In genomic region chr5:110109991-110110441, GRCm38 (mm10) we compare ENCODE assay signal across 8 mouse cellular contexts. TPM values are rescaled to one million over a fixed set of nuclear protein-coding genes. Genes with fewer than 3 reads are reported as not detected.
A peak's percentile ranks its signal among the peaks of the same experiment; 100 is the strongest.
DNase-seq lines count a peak whose midpoint lies in the region; ATAC-seq and TF ChIP-seq lines count a peak whose summit lies in the region.

TSS of gene Zfp605 (plus strand) at chr5:110110092.

- H3K9me3 ChIP-seq in ES-E14 (ENCODE audit: control insufficient read depth, insufficient read depth, low read depth, low read length), result no peaks in the 10 kb centered on the region
- no peaks in the 10 kb centered on the region for H3K9me3 ChIP-seq in forebrain, embryonic 15.5 days
- no peaks in the 10 kb centered on the region for H3K9me3 ChIP-seq in liver, postnatal 0 days (ENCODE audit: low read length)
- no peaks in the 10 kb centered on the region for H3K9me3 ChIP-seq in neural tube, embryonic 14.5 days (ENCODE audit: control insufficient read depth, low read length)

- in situ Hi-C loops in ES-E14 (cut with MboI; ENCODE audit: low sequenced_read_pairs in 2 of 2, unreplicated experiment in 2 of 2), result no loop called here

- H3K9ac ChIP-seq in ES-E14 (ENCODE audit: insufficient read depth, low read depth, low read length, poor library complexity, severe bottlenecking), result peak within 1 kb of the TSS; percentile 79
- peak within 1 kb of the TSS; percentile 69 for H3K9ac ChIP-seq in forebrain, embryonic 15.5 days (replicated peaks)
- peak within 1 kb of the TSS; percentile 65 for H3K9ac ChIP-seq in liver, postnatal 0 days (replicated peaks)
- H3K9ac ChIP-seq in neural tube, embryonic 14.5 days (replicated peaks; ENCODE audit: low read depth, low read length), result peak within 1 kb of the TSS; percentile 70

- WGBS in forebrain, embryonic 15.5 days, result 0% methylated on average over 12 of the region's 12 CpGs
- under 1% methylated on average over 12 of the region's 12 CpGs for WGBS in liver, postnatal 0 days (ENCODE audit: insufficient replicate concordance)
- under 1% methylated on average over 12 of the region's 12 CpGs for WGBS in neural tube, embryonic 14.5 days

- peak; percentile 76 for ATAC-seq in forebrain, embryonic 15.5 days (replicated peaks)
- peak; percentile 22 for ATAC-seq in liver, postnatal 0 days
- peak; percentile 65 for ATAC-seq in neural tube, embryonic 14.5 days (ENCODE audit: low read depth)

- peak within 1 kb of the TSS; percentile 67 for H3K27ac ChIP-seq in ES-E14 (ENCODE audit: insufficient read depth, low read depth, low read length, poor library complexity, severe bottlenecking)
- H3K27ac ChIP-seq in forebrain, embryonic 15.5 days (replicated peaks), result peak within 1 kb of the TSS; percentile 98
- peak within 1 kb of the TSS; percentile 46 for H3K27ac ChIP-seq in liver, postnatal 0 days (ENCODE audit: low read depth)
- peak within 1 kb of the TSS; percentile 87 for H3K27ac ChIP-seq in neural tube, embryonic 14.5 days (ENCODE audit: low read depth, low read length)
- peak within 1 kb of the TSS; percentile 69 for H3K27ac ChIP-seq in testis, adult 2 months (ENCODE audit: control insufficient read depth, insufficient read depth, low read depth, low read length)

- no peak for TF ChIP-seq EP300 in liver, postnatal 0 days (IDR thresholded peaks at IDR 0.05; ENCODE audit: low read depth)

- peak within 1 kb of the TSS; percentile 62 for H3K4me2 ChIP-seq in forebrain, embryonic 15.5 days (replicated peaks)
- peak within 1 kb of the TSS; percentile 85 for H3K4me2 ChIP-seq in liver, postnatal 0 days (ENCODE audit: low read depth, low read length)
- peak within 1 kb of the TSS; percentile 70 for H3K4me2 ChIP-seq in neural tube, embryonic 14.5 days (ENCODE audit: low read depth, low read length)

- no peak for TF ChIP-seq POLR2A in testis, adult 2 months (IDR thresholded peaks at IDR 0.05; ENCODE audit: control insufficient read depth, low read depth, low read length)

- peaks cover 19% of the 10 kb centered on the region for H3K36me3 ChIP-seq in ES-E14 (ENCODE audit: control insufficient read depth, insufficient read depth, low read length, poor library complexity, severe bottlenecking)
- H3K36me3 ChIP-seq in forebrain, embryonic 15.5 days, result peaks cover 38% of the 10 kb centered on the region
- peaks cover 18% of the 10 kb centered on the region for H3K36me3 ChIP-seq in liver, postnatal 0 days (replicated peaks; ENCODE audit: insufficient read depth, low read length)
- H3K36me3 ChIP-seq in neural tube, embryonic 14.5 days (ENCODE audit: control insufficient read depth, insufficient read depth, low read length), result peaks cover 18% of the 10 kb centered on the region
- no peaks in the 10 kb centered on the region for H3K36me3 ChIP-seq in testis, adult 2 months (ENCODE audit: control insufficient read depth, insufficient read depth, low read length)

- H3K4me3 ChIP-seq in ES-E14 (ENCODE audit: insufficient read depth in 1 of 2, low read depth in 1 of 2, low read length in 2 of 2, poor library complexity in 1 of 2, severe bottlenecking in 1 of 2), result peak within 1 kb of the TSS; percentile 69 to 93
- peak within 1 kb of the TSS; percentile 64 for H3K4me3 ChIP-seq in forebrain, embryonic 15.5 days
- peak within 1 kb of the TSS; percentile 66 for H3K4me3 ChIP-seq in liver, postnatal 0 days (ENCODE audit: low read depth, low read length)
- H3K4me3 ChIP-seq in neural tube, embryonic 14.5 days (ENCODE audit: low read depth, low read length), result peak within 1 kb of the TSS; percentile 60
- H3K4me3 ChIP-seq in testis, adult 2 months (ENCODE audit: control insufficient read depth, low read depth, low read length), result peak within 1 kb of the TSS; percentile 85

- peaks cover 0 to 14% of the 10 kb centered on the region in 2 experiments; a peak in 2 of 4 replicates for H3K4me1 ChIP-seq in ES-E14 (ENCODE audit: control insufficient read depth in 2 of 2, insufficient read depth in 2 of 2, low read length in 2 of 2, poor library complexity in 1 of 2)
- H3K4me1 ChIP-seq in forebrain, embryonic 15.5 days, result peaks cover 17% of the 10 kb centered on the region
- H3K4me1 ChIP-seq in liver, postnatal 0 days (ENCODE audit: insufficient read depth), result peaks cover 21% of the 10 kb centered on the region
- H3K4me1 ChIP-seq in neural tube, embryonic 14.5 days (ENCODE audit: control insufficient read depth, insufficient read depth, low read length), result peaks cover 10% of the 10 kb centered on the region; the same call in 1 of the 2 replicates
- peaks cover 9% of the 10 kb centered on the region for H3K4me1 ChIP-seq in testis, adult 2 months (ENCODE audit: control insufficient read depth, insufficient read depth, low read length)

- intact Hi-C loops in heart, postnatal 25 days (cut with DNase I), result loop anchor here (2.0 kb wide), 1 partner anchor 25 kb away; the partner anchor contains the start of gene Chfr

- peak; percentile 93 for DNase-seq in ES-E14 (ENCODE audit: low read depth, low spot score)
- DNase-seq in cerebellum, adult 11 months, result peak; percentile 92
- DNase-seq in heart, postnatal 25 days (ENCODE audit: low spot score), result peak; percentile 70
- DNase-seq in layer of hippocampus, adult 11-12 months (ENCODE audit: low spot score), result peak; percentile 93
- peak; percentile 88 for DNase-seq in liver, postnatal 0 days

- no peaks in the 10 kb centered on the region for H3K27me3 ChIP-seq in forebrain, embryonic 15.5 days
- H3K27me3 ChIP-seq in liver, postnatal 0 days (ENCODE audit: insufficient read depth, low read length), result no peaks in the 10 kb centered on the region
- H3K27me3 ChIP-seq in neural tube, embryonic 14.5 days (ENCODE audit: control insufficient read depth, insufficient read depth, low read length), result no peaks in the 10 kb centered on the region
- H3K27me3 ChIP-seq in testis, adult 2 months (ENCODE audit: control insufficient read depth, insufficient read depth, low read length), result no peaks in the 10 kb centered on the region

- TF ChIP-seq CTCF in liver, postnatal 0 days (IDR thresholded peaks at IDR 0.05; ENCODE audit: low read depth), result no peak
- TF ChIP-seq CTCF in testis, adult 2 months (IDR thresholded peaks at IDR 0.05; ENCODE audit: control insufficient read depth, insufficient read depth, insufficient replicate concordance, low read depth, low read length), result no peak

TF ChIP-seq in ES-E14, 5 proteins besides CTCF, POLR2A, EP300 and RAD21:
- TF ChIP-seq MAFK (IDR thresholded peaks at IDR 0.05; ENCODE audit: insufficient read depth, low read depth, low read length) (no peak), CHD2 (IDR thresholded peaks at IDR 0.05; ENCODE audit: low read depth, low read length) (0 out of 2 replicates have a peak, but pooled peaks have one; percentile 34), ZC3H11A (IDR thresholded peaks at IDR 0.05; ENCODE audit: borderline replicate concordance, low read depth, low read length) (no peak), ZNF384 (IDR thresholded peaks at IDR 0.05; ENCODE audit: low read depth, low read length) (no peak), HCFC1 (IDR thresholded peaks at IDR 0.05; ENCODE audit: borderline replicate concordance, insufficient read depth, low read length) (peak; percentile 92)

RNA-seq across cellular contexts. Expression of gene Zfp605, which starts in this region (rescaled TPM):
- total RNA-seq in ES-E14 (2012; rRNA removed), result 7.8 and 8.9 TPM in 2 replicates
- polyA plus RNA-seq in forebrain, embryonic 15.5 days (2015; fragmentation: Nextera tagmentation; extraction: Ambion mirVana), result 17.3 and 17.9 TPM in 2 replicates
- total RNA-seq in heart, postnatal 25 days (2021), result 1 to 10 TPM; 2.7 to 3.1 TPM
- 0.76 and 0.99 TPM in 2 replicates for polyA plus RNA-seq in liver, postnatal 0 days (2015; fragmentation: Nextera tagmentation; extraction: Ambion mirVana)
- 12.2 and 17.1 TPM in 2 replicates for polyA plus RNA-seq in neural tube, embryonic 14.5 days (2014; fragmentation: Nextera tagmentation; extraction: Ambion mirVana)
- polyA plus RNA-seq in testis, adult 2 months (2012; rRNA removed), result 0.16 and 0.25 TPM in 2 replicates

Comparison
In these comparisons a context has a peak if more than half of its experiments do, and no peak if none do; other contexts are left out.
1. Peak in every context shown above with its lines: DNase-seq, ATAC-seq, H3K4me3 ChIP-seq and H3K27ac ChIP-seq.
2. Peak in DNase-seq, ATAC-seq, H3K4me3 ChIP-seq, H3K27ac ChIP-seq, H3K9ac ChIP-seq and H3K4me2 ChIP-seq in liver, postnatal 0 days; RNA of the gene not detected or under 1 TPM.
3. H3K27ac ChIP-seq: peak in every context shown above with its lines; median percentile 98 in forebrain, embryonic 15.5 days; 87 in neural tube, embryonic 14.5 days; 69 in testis, adult 2 months; 67 in ES-E14; 46 in liver, postnatal 0 days.
4. ATAC-seq: peak in every context shown above with its lines; median percentile 76 in forebrain, embryonic 15.5 days; 65 in neural tube, embryonic 14.5 days; 22 in liver, postnatal 0 days.